Mouse (Mus musculus): ENCODE data around the gene 1700109H08Rik.

DNA sequence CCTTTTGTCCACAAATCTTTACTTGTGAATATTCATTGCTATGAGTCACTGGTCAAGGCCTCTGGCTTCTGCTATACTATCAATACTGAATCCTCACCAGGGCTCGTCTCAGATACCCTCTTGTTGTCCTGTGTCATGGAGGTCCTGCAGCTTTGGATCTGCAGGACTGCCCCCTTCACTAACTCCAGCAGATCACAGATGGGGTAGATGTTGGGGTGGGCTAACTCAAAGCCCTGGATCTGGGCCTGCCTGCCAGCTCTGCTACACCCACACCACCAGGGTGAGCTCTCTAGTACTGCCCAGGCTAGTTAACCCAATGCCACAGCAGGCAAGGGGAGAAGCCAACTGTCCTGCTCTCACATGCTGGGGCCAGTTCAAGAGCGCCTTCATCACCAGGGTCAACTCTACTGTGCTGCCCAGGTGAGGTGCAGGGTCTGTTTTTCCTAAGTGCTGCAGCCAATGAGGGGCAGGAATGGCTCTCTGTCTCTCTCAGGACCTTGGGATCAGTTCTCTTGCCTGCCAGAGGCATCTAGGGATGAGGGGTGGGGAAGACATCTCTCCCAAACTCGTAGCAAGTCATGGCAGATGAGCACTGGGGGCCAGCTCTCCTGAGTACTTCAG is 34.7 kb upstream of the 1700109H08Rik start:
- no peak for TF ChIP-seq CTCF (IDR thresholded peaks at IDR 0.05; ENCODE audit: borderline replicate concordance, extremely low read depth, insufficient read depth, insufficient read length)
- no peak for TF ChIP-seq POLR2A (IDR thresholded peaks at IDR 0.05; ENCODE audit: borderline replicate concordance, extremely low read depth, insufficient read depth, insufficient read length, poor library complexity, severe bottlenecking)

All from brain, embryonic 14.5 days (tissue).